Mouse (Mus musculus) left cerebral cortex, adult 8-10 months (tissue): Measurements from ENCODE around the gene Pbx4. TPM values are rescaled to one million over a fixed set of nuclear protein-coding genes. Genes with fewer than 3 reads are reported as not detected.

ENCODE experiments used
- DNase-seq, 2 experiments: peaks; one replicate each; pipeline ENCODE4 v3.0.0; 2022; ENCODE audit warnings: low spot score in 2 of 2
- total RNA-seq, 4 experiments: library from RNA; stranded (reverse); gene quantifications; 2 replicates each; pipeline ENCODE4 v1.2.4; 2022

Gene Pbx4
- total RNA-seq, 4 experiments from 2014 or later: 16.4 to 19.4 (median 17.9) TPM

GRCm38 (mm10) chr8:69870907-69871306 lies 38.6 kb downstream of the Pbx4 start:
- no peak for DNase-seq

GRCm38 (mm10) chr8:69874155-69874554 lies 41.9 kb downstream of the Pbx4 start:
- DNase-seq: peak in 1 of 2 experiments; percentile 79

- DNase-seq: no peak
These were observed 42.4 kb downstream of the Pbx4 start for GRCm38 (mm10) chr8:69874654-69875053.

- DNase-seq: no peak
These were observed 43.8 kb downstream of the Pbx4 start for GRCm38 (mm10) chr8:69876097-69876496.

- DNase-seq: no peak
These were observed 44.7 kb downstream of the Pbx4 start for GRCm38 (mm10) chr8:69876967-69877366.

- DNase-seq: no peak
These were observed 45.1 kb downstream of the Pbx4 start for GRCm38 (mm10) chr8:69877396-69877795.

GRCm38 (mm10) chr8:69877992-69878391 lies 45.7 kb downstream of the Pbx4 start:
- no peak for DNase-seq

GRCm38 (mm10) chr8:69879678-69880077 lies 47.4 kb downstream of the Pbx4 start:
- DNase-seq: no peak

- DNase-seq: no peak
These were observed 48.5 kb downstream of the Pbx4 start for GRCm38 (mm10) chr8:69880841-69881240.

- no peak for DNase-seq
These were observed 49.1 kb downstream of the Pbx4 start for GRCm38 (mm10) chr8:69881261-69881865.

- DNase-seq: peak in 1 of 2 experiments; percentile 45
These were observed 49.9 kb downstream of the Pbx4 start for GRCm38 (mm10) chr8:69882021-69882756.

- peak in 1 of 2 experiments; percentile 17 for DNase-seq
These were observed 50.7 kb downstream of the Pbx4 start for GRCm38 (mm10) chr8:69882833-69883600.

GRCm38 (mm10) chr8:69884141-69884540 lies 51.9 kb downstream of the Pbx4 start:
- no peak for DNase-seq

GRCm38 (mm10) chr8:69887289-69888243 lies 55.3 kb downstream of the Pbx4 start, which contains the start of gene Cilp2:
Cilp2 (minus strand) TSS chr8:69887687.
- no peak for DNase-seq

GRCm38 (mm10) chr8:69888244-69888866 lies 56.1 kb downstream of the Pbx4 start:
- no peak for DNase-seq

- DNase-seq: no peak
These were observed 56.6 kb downstream of the Pbx4 start for GRCm38 (mm10) chr8:69888902-69889301.

GRCm38 (mm10) chr8:69890813-69891241 lies 58.5 kb downstream of the Pbx4 start:
- peak; percentile 55 to 60 for DNase-seq

GRCm38 (mm10) chr8:69893863-69894262 lies 61.6 kb downstream of the Pbx4 start:
- peak in 1 of 2 experiments; percentile 59 for DNase-seq

- DNase-seq: no peak
These were observed 62.6 kb downstream of the Pbx4 start for GRCm38 (mm10) chr8:69894836-69895332.

- DNase-seq: no peak
These were observed 63.6 kb downstream of the Pbx4 start for GRCm38 (mm10) chr8:69895772-69896451.
